Mouse (Mus musculus): ENCODE measurements at regions not wholly inside any gene's neighbourhood (a gene's known extent, or its start where the extent isn't known, plus 50 kb on each side); places are given as distances from the start of the nearest gene placed in this dataset.

DNA sequence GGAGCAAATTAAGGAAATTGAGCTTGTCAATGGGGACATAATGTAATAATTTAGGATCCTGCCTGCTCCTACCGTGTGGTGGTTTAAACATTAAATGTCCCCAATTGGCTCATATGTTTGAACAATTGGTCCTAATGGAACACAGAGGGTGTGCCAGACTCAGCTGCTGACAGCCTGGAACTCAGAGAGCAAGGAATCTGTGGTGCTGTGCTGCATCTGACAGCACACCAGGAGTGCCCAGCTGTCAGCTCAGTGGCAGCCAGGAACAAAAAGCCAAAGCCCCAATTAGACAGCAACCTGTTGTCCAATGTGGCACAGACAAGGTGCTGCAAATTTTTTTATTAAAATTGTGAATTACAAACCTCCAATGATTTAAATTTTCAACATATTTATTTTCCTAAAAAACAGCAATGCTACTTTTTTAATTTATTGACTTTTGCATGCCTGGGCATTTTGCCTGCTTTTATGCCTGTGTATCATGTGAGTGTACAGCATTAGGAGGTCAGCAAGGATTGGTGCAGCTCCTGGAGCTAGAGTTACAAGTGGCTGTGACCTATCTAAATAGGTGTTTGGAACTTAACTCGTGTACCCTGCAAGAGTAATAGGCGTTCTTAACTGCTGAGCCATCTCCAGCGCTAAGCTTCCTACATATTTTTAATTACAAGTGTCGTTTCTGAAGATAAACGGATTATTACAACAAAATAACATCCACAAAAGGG lies 724.5 kb upstream of the Adam24 start:
- TF ChIP-seq CHD2 (IDR thresholded peaks at IDR 0.05; ENCODE audit: low read depth, low read length) (no peak), HCFC1 (IDR thresholded peaks at IDR 0.05; ENCODE audit: borderline replicate concordance, insufficient read depth, low read length) (no peak)

Measured in ES-E14 (cell line).